Mouse (Mus musculus) forebrain, embryonic 16.5 days (tissue): ENCODE results near the gene Lrrfip1. TPM values are rescaled to one million over a fixed set of nuclear protein-coding genes. Genes with fewer than 3 reads are reported as not detected.

Experiments
- ATAC-seq: fragments of 200-750 bp; cut with Nextera tagmentation; 2 replicates; pipeline ENCODE4 v1.8.0; 2017; ENCODE audit warnings: mild to moderate bottlenecking, moderate library complexity
- H3K27ac ChIP-seq: fragments of 300-500 bp; sonication (generic); 2 replicates; pipeline ENCODE4 v1.5.1; 2014; ENCODE audit warnings: low read length, control low read depth
- H3K27me3 ChIP-seq: fragments of 300-500 bp; sonication (generic); replicated peaks from 2 replicates; pipeline ENCODE4 v1.6.1; 2014; ENCODE audit warnings: low read length; ENCODE audit not compliant: control insufficient read depth, insufficient read depth
- H3K36me3 ChIP-seq: fragments of 300-500 bp; sonication (generic); 2 replicates; pipeline ENCODE4 v1.6.1; 2014; ENCODE audit not compliant: control insufficient read depth, insufficient read depth
- H3K4me1 ChIP-seq: fragments of 300-500 bp; sonication (generic); replicated peaks from 2 replicates; pipeline ENCODE4 v1.6.1; 2014; ENCODE audit warnings: low read length; ENCODE audit not compliant: control insufficient read depth, insufficient read depth
- H3K4me2 ChIP-seq: fragments of 300-500 bp; sonication (generic); 2 replicates; pipeline ENCODE4 v1.6.1; 2014; ENCODE audit warnings: mild to moderate bottlenecking, low read length, control low read depth
- H3K4me3 ChIP-seq: fragments of 300-500 bp; sonication (generic); replicated peaks from 2 replicates; pipeline ENCODE4 v1.5.1; 2014; ENCODE audit warnings: mild to moderate bottlenecking, low read length, control low read depth
- H3K9ac ChIP-seq: fragments of 300-500 bp; sonication (generic); replicated peaks from 2 replicates; pipeline ENCODE4 v1.6.1; 2014; ENCODE audit warnings: low read depth, low read length, control low read depth
- H3K9me3 ChIP-seq: fragments of 300-500 bp; sonication (generic); 2 replicates; pipeline ENCODE4 v1.6.1; 2016; ENCODE audit warnings: low read length; ENCODE audit not compliant: control insufficient read depth
- WGBS: fragments of 180-500 bp; shearing (Covaris S2); extraction: QIAGEN DNeasy Blood & Tissue Kit; methylation state at CpG from one replicate; pipeline ENCODE4 v1.1.7; 2014; 5-methylcytosine and 5-hydroxymethylcytosine counted together
- polyA plus RNA-seq: library from polyadenylated mRNA; unstranded; fragments of >200 nt; fragmentation: Nextera tagmentation; extraction: Ambion mirVana; gene quantifications from 2 replicates; pipeline ENCODE4 v1.2.1, GENCODE M21; 2015

Lrrfip1 gene
- 45.3 and 48.5 TPM in 2 replicates for polyA plus RNA-seq

DNA sequence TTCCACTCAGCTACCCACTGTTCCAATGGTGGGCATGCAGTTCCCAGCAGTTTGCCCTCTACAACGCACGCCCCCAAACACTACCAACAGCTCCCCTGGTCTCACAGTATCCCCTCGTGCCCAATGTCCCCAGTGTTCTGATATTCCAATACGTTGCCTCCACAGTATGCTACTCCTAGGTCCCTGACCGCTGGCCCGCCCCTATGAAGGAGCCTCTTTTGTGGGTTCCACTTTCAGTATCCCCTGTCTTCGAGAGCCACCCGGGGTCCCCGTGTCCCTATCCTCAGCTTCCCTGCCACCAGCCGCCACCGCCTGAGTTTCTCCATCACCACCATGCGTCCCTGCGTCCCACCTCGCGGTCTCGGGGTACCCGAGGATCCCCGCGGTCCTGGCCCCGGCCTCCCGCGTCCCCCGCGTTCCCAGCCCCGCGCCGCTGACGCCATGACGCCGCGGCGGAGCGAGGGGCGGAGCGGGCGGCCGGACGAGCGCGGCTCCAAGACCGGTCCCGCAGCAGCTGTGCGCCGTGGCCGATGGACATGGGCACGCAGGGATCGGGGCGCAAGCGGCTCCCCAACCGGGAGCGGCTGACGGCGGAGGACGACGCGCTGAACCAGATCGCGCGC lies at the start of gene Lrrfip1:
TSS of gene Lrrfip1 (plus strand) at position 470 of the 623 bp plus-strand sequence.
- WGBS: 1% methylated on average over 59 of the region's 59 CpGs

DNA sequence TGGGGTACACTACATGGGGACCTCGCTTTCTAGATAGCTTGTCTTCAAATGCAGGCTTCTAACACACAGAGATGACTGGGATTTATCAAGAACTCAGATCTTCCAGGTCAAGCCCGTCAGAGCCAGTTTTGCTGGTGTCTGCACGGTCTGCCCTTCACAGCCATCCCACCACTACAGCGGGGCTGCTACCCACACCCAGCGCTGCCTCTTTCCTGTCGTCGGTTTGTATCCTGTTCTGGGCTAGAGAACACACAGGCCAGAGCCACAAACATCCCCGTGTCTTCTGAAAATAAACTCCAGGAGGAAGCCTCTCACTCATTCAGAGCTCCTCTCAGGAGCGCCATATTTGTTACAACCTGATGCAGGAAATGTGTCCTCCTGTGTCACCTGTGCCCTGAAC lies 49.2 kb upstream of the Lrrfip1 start:
- H3K4me1 ChIP-seq: no peaks in the 10 kb centered on the region
- H3K9ac ChIP-seq: no peak overlapping the region
- no peak overlapping the region for H3K27ac ChIP-seq
- H3K4me3 ChIP-seq: no peak overlapping the region
- no peak overlapping the region for H3K4me2 ChIP-seq
- 79% methylated on average over 9 of the region's 9 CpGs for WGBS
- no peaks in the 10 kb centered on the region for H3K27me3 ChIP-seq
- no peaks in the 10 kb centered on the region for H3K36me3 ChIP-seq
- H3K9me3 ChIP-seq: no peaks in the 10 kb centered on the region
- no peak for ATAC-seq

More for the DNA sequence above, at the start of gene Lrrfip1:
- peaks cover 10% of the 10 kb centered on the region for H3K4me1 ChIP-seq
- H3K9ac ChIP-seq: peak within 1 kb of the TSS; percentile 77
- peak within 1 kb of the TSS; percentile 79 for H3K4me3 ChIP-seq
- H3K27me3 ChIP-seq: no peaks in the 10 kb centered on the region
- peak within 1 kb of the TSS; percentile 86 for H3K4me2 ChIP-seq
- no peaks in the 10 kb centered on the region for H3K9me3 ChIP-seq
- no peaks in the 10 kb centered on the region for H3K36me3 ChIP-seq
- peak; percentile 78 for ATAC-seq
- 0 out of 2 replicates have a peak within 1 kb of the TSS, but pooled peaks have one; percentile 18 for H3K27ac ChIP-seq

- Histone ChIP-seq H3K36me3 (no peaks in the 10 kb centered on the region), H3K4me1 (no peaks in the 10 kb centered on the region), H3K27ac (no peak overlapping the region), H3K4me3 (no peak overlapping the region), H3K27me3 (no peaks in the 10 kb centered on the region), H3K9ac (no peak overlapping the region), H3K4me2 (no peak overlapping the region), H3K9me3 (no peaks in the 10 kb centered on the region)
- no peak for ATAC-seq
- WGBS: 83% methylated on average over 7 of the region's 7 CpGs
Observed at GRCm38 (mm10) chr1:90951670-90952069, 46.9 kb upstream of the Lrrfip1 start.

- no peak within 1 kb of the TSS for H3K27ac ChIP-seq
- no peaks in the 10 kb centered on the region for H3K9me3 ChIP-seq
- H3K9ac ChIP-seq: no peak within 1 kb of the TSS
- no peaks in the 10 kb centered on the region for H3K36me3 ChIP-seq
- no peaks in the 10 kb centered on the region for H3K27me3 ChIP-seq
- 88% methylated on average over 8 of the region's 8 CpGs for WGBS
- no peak within 1 kb of the TSS for H3K4me3 ChIP-seq
- H3K4me1 ChIP-seq: no peaks in the 10 kb centered on the region
- ATAC-seq: no peak
- no peak within 1 kb of the TSS for H3K4me2 ChIP-seq
Observed at GRCm38 (mm10) chr1:90952808-90953207, 45.7 kb upstream of the Lrrfip1 start, which contains the start of gene Prlh. TSS of gene Prlh (plus strand) at chr1:90953108.

- no peaks in the 10 kb centered on the region for H3K4me1 ChIP-seq
- H3K4me3 ChIP-seq: no peak overlapping the region
- H3K27me3 ChIP-seq: no peaks in the 10 kb centered on the region
- H3K9me3 ChIP-seq: no peaks in the 10 kb centered on the region
- ATAC-seq: 0 out of 2 replicates have a peak, but pooled peaks have one; percentile 36
- H3K4me2 ChIP-seq: no peak overlapping the region
- no peak overlapping the region for H3K27ac ChIP-seq
- no peaks in the 10 kb centered on the region for H3K36me3 ChIP-seq
- 63% methylated on average over 11 of the region's 11 CpGs for WGBS
- H3K9ac ChIP-seq: no peak overlapping the region
Observed at GRCm38 (mm10) chr1:90953688-90954087, 44.8 kb upstream of the Lrrfip1 start.

DNA sequence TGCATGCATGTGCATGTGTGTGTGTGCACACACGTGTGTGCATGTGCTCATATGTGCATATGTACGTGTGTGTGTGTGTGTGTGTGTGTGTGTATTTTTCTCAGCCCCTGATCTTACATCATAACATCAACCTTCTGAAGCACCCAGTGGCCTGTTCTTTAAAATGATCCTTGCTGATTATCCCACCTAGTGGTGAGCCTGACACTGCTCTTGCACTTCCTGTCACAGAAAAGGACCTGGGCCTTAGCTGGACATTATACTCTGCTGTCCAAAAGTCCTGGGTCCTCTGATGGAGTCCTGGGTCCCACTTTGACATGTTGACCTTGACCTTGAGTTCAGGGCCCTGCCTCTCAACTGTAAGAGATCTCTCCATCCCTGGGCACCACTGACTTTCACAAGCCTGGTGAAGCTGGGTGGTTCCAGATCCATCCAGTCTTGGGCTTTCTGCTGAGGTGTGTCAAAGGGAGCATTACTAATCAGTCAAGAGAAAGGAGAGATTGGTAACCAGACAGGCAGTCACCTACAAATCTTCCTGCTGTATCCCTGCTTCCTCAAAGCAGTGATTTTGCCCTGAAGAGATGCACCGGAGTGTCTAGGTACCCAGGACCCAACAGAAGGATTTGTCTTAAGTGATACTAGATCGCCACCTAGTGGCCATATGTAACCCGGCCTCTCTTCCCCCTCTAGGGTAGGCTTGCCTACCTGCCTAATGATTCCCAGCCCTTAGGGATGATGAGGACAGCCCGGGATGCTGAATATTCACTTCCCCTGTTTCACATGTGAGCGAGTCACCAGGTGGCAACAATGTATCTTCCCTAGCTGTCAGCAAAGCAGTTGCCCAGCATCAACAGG lies 42.1 kb upstream of the Lrrfip1 start:
- H3K27ac ChIP-seq: no peak overlapping the region
- no peaks in the 10 kb centered on the region for H3K36me3 ChIP-seq
- H3K9ac ChIP-seq: no peak overlapping the region
- H3K27me3 ChIP-seq: no peaks in the 10 kb centered on the region
- ATAC-seq: peak; percentile 82
- no peaks in the 10 kb centered on the region for H3K9me3 ChIP-seq
- H3K4me1 ChIP-seq: no peaks in the 10 kb centered on the region
- WGBS: 34% methylated on average over 7 of the region's 7 CpGs
- H3K4me2 ChIP-seq: no peak overlapping the region
- no peak overlapping the region for H3K4me3 ChIP-seq

GRCm38 (mm10) chr1:90962526-90962925 lies 36.0 kb upstream of the Lrrfip1 start:
- WGBS: 51% methylated on average over 4 of the region's 4 CpGs
- Histone ChIP-seq H3K27ac (no peak overlapping the region), H3K27me3 (no peaks in the 10 kb centered on the region), H3K4me3 (no peak overlapping the region), H3K4me2 (no peak overlapping the region), H3K4me1 (peaks cover 13% of the 10 kb centered on the region), H3K9me3 (no peaks in the 10 kb centered on the region), H3K36me3 (no peaks in the 10 kb centered on the region), H3K9ac (no peak overlapping the region)
- no peak for ATAC-seq

- 4% methylated on average over 3 of the region's 3 CpGs for WGBS
- H3K9me3 ChIP-seq: no peaks in the 10 kb centered on the region
- no peaks in the 10 kb centered on the region for H3K36me3 ChIP-seq
- peak; percentile 65 for ATAC-seq
- H3K4me2 ChIP-seq: no peak overlapping the region
- H3K4me3 ChIP-seq: no peak overlapping the region
- H3K27ac ChIP-seq: no peak overlapping the region
- H3K27me3 ChIP-seq: no peaks in the 10 kb centered on the region
- H3K4me1 ChIP-seq: peaks cover 18% of the 10 kb centered on the region
- no peak overlapping the region for H3K9ac ChIP-seq
Observed at GRCm38 (mm10) chr1:90962994-90963393, 35.5 kb upstream of the Lrrfip1 start.

GRCm38 (mm10) chr1:90967583-90967982 lies 31.0 kb upstream of the Lrrfip1 start:
- Histone ChIP-seq H3K4me2 (no peak overlapping the region), H3K27ac (no peak overlapping the region), H3K27me3 (no peaks in the 10 kb centered on the region), H3K9me3 (no peaks in the 10 kb centered on the region), H3K4me3 (no peak overlapping the region), H3K4me1 (peaks cover 21% of the 10 kb centered on the region), H3K36me3 (no peaks in the 10 kb centered on the region), H3K9ac (no peak overlapping the region)
- 34% methylated on average over 7 of the region's 7 CpGs for WGBS
- peak; percentile 71 for ATAC-seq
